Mouse (Mus musculus) ovary, postnatal 14 days (tissue): Measurements from ENCODE around the gene Mup20.
"Not testable (repeated sequence)": the region's sequence is repeated elsewhere in the genome, so short reads cannot be mapped to it uniquely, and the experiment has no call there.

Experiments
- DNase-seq: peaks from one replicate; pipeline ENCODE4 v3.0.0; 2022; ENCODE audit warnings: low spot score

Mup20 gene

GRCm38 (mm10) chr4:62054058-62054457 is at the start of gene Mup20:
Mup20 (minus strand) TSS chr4:62054158.
- not testable (repeated sequence) for DNase-seq

- DNase-seq, result peak; percentile 5
Measured at GRCm38 (mm10) chr4:62103366-62103765, 49.4 kb upstream of the Mup20 start.

GRCm38 (mm10) chr4:62087953-62088352 is 34.0 kb upstream of the Mup20 start:
- DNase-seq, result no peak

- no peak for DNase-seq
Measured at GRCm38 (mm10) chr4:62087241-62087640, 33.3 kb upstream of the Mup20 start, which contains the start of gene Mup3. Mup3 (minus strand) TSS chr4:62087342.

- DNase-seq, result no peak
Measured at GRCm38 (mm10) chr4:62082755-62083154, 28.8 kb upstream of the Mup20 start.

GRCm38 (mm10) chr4:62075126-62075525 is 21.2 kb upstream of the Mup20 start:
- DNase-seq, result no peak

GRCm38 (mm10) chr4:62054780-62055179 is 822 bp upstream of the Mup20 start:
- not testable (repeated sequence) for DNase-seq

- no peak for DNase-seq
Measured at GRCm38 (mm10) chr4:62026281-62026680, 27.7 kb downstream of the Mup20 start.

- DNase-seq, result no peak
Measured at GRCm38 (mm10) chr4:62024256-62024959, 29.6 kb downstream of the Mup20 start.

- no peak for DNase-seq
Measured at GRCm38 (mm10) chr4:62023646-62024045, 30.3 kb downstream of the Mup20 start.

- no peak for DNase-seq
Measured at GRCm38 (mm10) chr4:62023120-62023519, 30.8 kb downstream of the Mup20 start.

GRCm38 (mm10) chr4:62020511-62020910 is 33.4 kb downstream of the Mup20 start:
- DNase-seq, result not testable (repeated sequence)
